Mouse (Mus musculus) midbrain, embryonic 14.5 days (tissue): ENCODE data around the gene Barx2. TPM values are rescaled to one million over a fixed set of nuclear protein-coding genes. Genes with fewer than 3 reads are reported as not detected.

ENCODE experiments used
- ATAC-seq: fragments of 200-750 bp; cut with Nextera tagmentation; 2 replicates; pipeline ENCODE4 v1.8.0; 2017; ENCODE audit warnings: moderate number of reproducible peaks, moderate library complexity; ENCODE audit not compliant: low FRiP score, low TSS enrichment
- DNase-seq: peaks from one replicate; pipeline ENCODE4 v3.0.0-alpha.2; 2015
- H3K27ac ChIP-seq: fragments of 300-500 bp; sonication (generic); replicated peaks from 2 replicates; pipeline ENCODE4 v1.5.1; 2014; ENCODE audit warnings: mild to moderate bottlenecking, low read depth, low read length, moderate library complexity
- H3K27me3 ChIP-seq: fragments of 300-500 bp; sonication (generic); 2 replicates; pipeline ENCODE4 v1.6.1; 2014; ENCODE audit warnings: low read length, control low read depth, mixed read lengths; ENCODE audit not compliant: control insufficient read depth, insufficient read depth
- H3K36me3 ChIP-seq: fragments of 300-500 bp; sonication (generic); 2 replicates; pipeline ENCODE4 v1.6.1; 2014; ENCODE audit warnings: low read length, control low read depth; ENCODE audit not compliant: control insufficient read depth, insufficient read depth
- H3K4me1 ChIP-seq: fragments of 300-500 bp; sonication (generic); 2 replicates; pipeline ENCODE4 v1.6.1; 2014; ENCODE audit warnings: mild to moderate bottlenecking, antibody characterized with exemption, low read length, control low read depth; ENCODE audit not compliant: control insufficient read depth, insufficient read depth
- H3K4me2 ChIP-seq: fragments of 300-500 bp; sonication (generic); 2 replicates; pipeline ENCODE4 v1.6.1; 2014; ENCODE audit warnings: mild to moderate bottlenecking, low read length, moderate library complexity
- H3K4me3 ChIP-seq: fragments of 300-500 bp; sonication (generic); replicated peaks from 2 replicates; pipeline ENCODE4 v1.5.1; 2014; ENCODE audit warnings: low read depth, low read length
- H3K9ac ChIP-seq: fragments of 300-500 bp; sonication (generic); replicated peaks from 2 replicates; pipeline ENCODE4 v1.6.1; 2014; ENCODE audit warnings: mild to moderate bottlenecking, low read length, moderate library complexity
- H3K9me3 ChIP-seq: fragments of 300-500 bp; sonication (generic); 2 replicates; pipeline ENCODE4 v1.6.1; 2016; ENCODE audit warnings: low read length, control low read depth, mixed read lengths; ENCODE audit not compliant: control insufficient read depth
- WGBS: fragments of 180-500 bp; shearing (Covaris S2); extraction: QIAGEN DNeasy Blood & Tissue Kit; methylation state at CpG from one replicate; pipeline ENCODE4 v1.1.7; 2014; 5-methylcytosine and 5-hydroxymethylcytosine counted together
- polyA plus RNA-seq: library from polyadenylated mRNA; unstranded; fragments of >200 nt; fragmentation: Nextera tagmentation; extraction: Ambion mirVana; gene quantifications from 2 replicates; pipeline ENCODE4 v1.2.1, GENCODE M21; 2014

Barx2 gene
- polyA plus RNA-seq, 1 experiment from 2014 or later: 0.11 TPM

GRCm38 (mm10) chr9:31931691-31932090 lies 18.4 kb upstream of the Barx2 start:
- DNase-seq (no peak), ATAC-seq (no peak)
- no peaks in the 10 kb centered on the region for H3K9me3 ChIP-seq
- H3K27me3 ChIP-seq: no peaks in the 10 kb centered on the region
- WGBS: 66% methylated on average over 5 of the region's 5 CpGs
- H3K4me2 ChIP-seq: no peak overlapping the region
- H3K4me3 ChIP-seq: no peak overlapping the region
- H3K9ac ChIP-seq: no peak overlapping the region
- no peaks in the 10 kb centered on the region for H3K36me3 ChIP-seq
- no peaks in the 10 kb centered on the region for H3K4me1 ChIP-seq
- no peak overlapping the region for H3K27ac ChIP-seq

GRCm38 (mm10) chr9:31931255-31931654 lies 18.0 kb upstream of the Barx2 start:
- Histone ChIP-seq H3K36me3 (no peaks in the 10 kb centered on the region), H3K4me1 (no peaks in the 10 kb centered on the region), H3K27ac (no peak overlapping the region), H3K9ac (no peak overlapping the region), H3K9me3 (no peaks in the 10 kb centered on the region), H3K4me3 (no peak overlapping the region), H3K27me3 (no peaks in the 10 kb centered on the region), H3K4me2 (no peak overlapping the region)
- ATAC-seq (no peak), DNase-seq (no peak)
- 86% methylated on average over 3 of the region's 3 CpGs for WGBS

- WGBS: 60% methylated on average over 3 of the region's 3 CpGs
- Histone ChIP-seq H3K9ac (no peak overlapping the region), H3K27ac (no peak overlapping the region), H3K9me3 (no peaks in the 10 kb centered on the region), H3K4me2 (no peak overlapping the region), H3K27me3 (no peaks in the 10 kb centered on the region), H3K4me3 (no peak overlapping the region), H3K36me3 (no peaks in the 10 kb centered on the region), H3K4me1 (no peaks in the 10 kb centered on the region; the same call in 1 of the 2 replicates)
- ATAC-seq (no peak), DNase-seq (peak; percentile 37)
Measured at GRCm38 (mm10) chr9:31926766-31927165, 13.5 kb upstream of the Barx2 start.

- DNase-seq (peak; percentile 91), ATAC-seq (peak; percentile 77)
- H3K36me3 ChIP-seq: no peaks in the 10 kb centered on the region
- no peak overlapping the region for H3K27ac ChIP-seq
- H3K9ac ChIP-seq: no peak overlapping the region
- no peak overlapping the region for H3K4me3 ChIP-seq
- no peaks in the 10 kb centered on the region; the same call in 1 of the 2 replicates for H3K4me1 ChIP-seq
- 22% methylated on average over 22 of the region's 22 CpGs for WGBS
- no peaks in the 10 kb centered on the region for H3K9me3 ChIP-seq
- no peaks in the 10 kb centered on the region for H3K27me3 ChIP-seq
- H3K4me2 ChIP-seq: 0 out of 2 replicates have a peak overlapping the region, but pooled peaks have one; percentile 11
Measured at GRCm38 (mm10) chr9:31925830-31926624, 12.8 kb upstream of the Barx2 start.

GRCm38 (mm10) chr9:31923529-31923928 lies 10.3 kb upstream of the Barx2 start:
- Histone ChIP-seq H3K27ac (no peak overlapping the region), H3K36me3 (no peaks in the 10 kb centered on the region), H3K27me3 (peaks cover 11% of the 10 kb centered on the region; the same call in 1 of the 2 replicates), H3K4me3 (no peak overlapping the region), H3K4me2 (no peak overlapping the region), H3K9ac (no peak overlapping the region), H3K4me1 (no peaks in the 10 kb centered on the region; the same call in 1 of the 2 replicates), H3K9me3 (no peaks in the 10 kb centered on the region)
- DNase-seq (no peak), ATAC-seq (no peak)
- WGBS: 84% methylated on average over 7 of the region's 7 CpGs

- Histone ChIP-seq H3K36me3 (no peaks in the 10 kb centered on the region), H3K27ac (no peak overlapping the region), H3K4me1 (peaks cover 2% of the 10 kb centered on the region; the same call in 1 of the 2 replicates), H3K9ac (no peak overlapping the region), H3K4me3 (no peak overlapping the region), H3K9me3 (no peaks in the 10 kb centered on the region), H3K27me3 (peaks cover 41% of the 10 kb centered on the region), H3K4me2 (no peak overlapping the region)
- DNase-seq (no peak), ATAC-seq (no peak)
- WGBS: 64% methylated on average over 1 of the region's 1 CpGs
Measured at GRCm38 (mm10) chr9:31919802-31920201, 6.5 kb upstream of the Barx2 start.

- no peak overlapping the region for H3K4me2 ChIP-seq
- 9% methylated on average over 9 of the region's 9 CpGs for WGBS
- no peaks in the 10 kb centered on the region for H3K36me3 ChIP-seq
- H3K9ac ChIP-seq: no peak overlapping the region
- no peaks in the 10 kb centered on the region for H3K9me3 ChIP-seq
- H3K4me1 ChIP-seq: peaks cover 16% of the 10 kb centered on the region; the same call in 1 of the 2 replicates
- no peak overlapping the region for H3K27ac ChIP-seq
- H3K27me3 ChIP-seq: peaks cover 75% of the 10 kb centered on the region
- ATAC-seq (no peak), DNase-seq (no peak)
- no peak overlapping the region for H3K4me3 ChIP-seq
Measured at GRCm38 (mm10) chr9:31916421-31916820, 3.2 kb upstream of the Barx2 start.

GRCm38 (mm10) chr9:31914871-31915270 lies 1.6 kb upstream of the Barx2 start:
- H3K4me2 ChIP-seq: peak overlapping the region; percentile 100
- H3K9me3 ChIP-seq: no peaks in the 10 kb centered on the region
- under 1% methylated on average over 34 of the region's 34 CpGs for WGBS
- peaks cover 89% of the 10 kb centered on the region for H3K27me3 ChIP-seq
- peak overlapping the region; percentile 7 for H3K4me3 ChIP-seq
- H3K4me1 ChIP-seq: peaks cover 16% of the 10 kb centered on the region; the same call in 1 of the 2 replicates
- H3K27ac ChIP-seq: no peak overlapping the region
- ATAC-seq: no peak
- peak; percentile 68 for DNase-seq
- H3K9ac ChIP-seq: no peak overlapping the region
- no peaks in the 10 kb centered on the region for H3K36me3 ChIP-seq
